24 mouse cellular contexts compared by ENCODE assay signal in genomic region chr2:104497231-104497630, GRCm38 (mm10).
"Had no signal": no experiment of that assay in that cellular context is flagged by ENCODE, and none has a peak within 500 bp of the region (broad histone marks: within the 10 kb centered on the region; RNA-seq: fewer than 3 reads in every experiment).

No protein-coding gene starts in this region.

- H3K9me3 ChIP-seq: intestine, embryonic 15.5 days; kidney, embryonic 15.5 days; limb, embryonic 10.5 days; limb, embryonic 13.5 days; liver, embryonic 12.5 days; liver, embryonic 15.5 days; lung, embryonic 15.5 days; megakaryocyte, embryonic 14.5 days; midbrain, embryonic 10.5 days; neural tube, embryonic 13.5 days had no signal

- DNase-seq: kidney, adult 11 months; kidney, adult 8-10 months; kidney, postnatal 14 days; kidney, postnatal 4 days; liver; lung, adult 18-20 months; lung, postnatal 10 days; lung, postnatal 36 days; midbrain, embryonic 14.5 days; retina, postnatal 1 day; spleen, adult 18-20 months; thymus, adult 2 months; thymus, postnatal 14 days; thymus, postnatal 4 days had no signal

- H3K4me3 ChIP-seq: intestine, embryonic 15.5 days; kidney, embryonic 15.5 days; limb, embryonic 10.5 days; limb, embryonic 13.5 days; liver, embryonic 12.5 days; liver, embryonic 15.5 days; lung, embryonic 15.5 days; megakaryocyte, embryonic 14.5 days; midbrain, embryonic 10.5 days; neural tube, embryonic 13.5 days had no signal

- H3K36me3 ChIP-seq: intestine, embryonic 15.5 days; kidney, embryonic 15.5 days; limb, embryonic 10.5 days; limb, embryonic 13.5 days; liver, embryonic 12.5 days; liver, embryonic 15.5 days; lung, embryonic 15.5 days; midbrain, embryonic 10.5 days; neural tube, embryonic 13.5 days had no signal

- H3K27ac ChIP-seq: limb, embryonic 10.5 days; limb, embryonic 13.5 days; liver, embryonic 12.5 days; liver, embryonic 15.5 days; midbrain, embryonic 10.5 days; neural tube, embryonic 13.5 days had no signal

- ATAC-seq: intestine, embryonic 15.5 days; liver, embryonic 12.5 days had no signal

- H3K9ac ChIP-seq: intestine, embryonic 15.5 days; kidney, embryonic 15.5 days; limb, embryonic 13.5 days; liver, embryonic 12.5 days; liver, embryonic 15.5 days; lung, embryonic 15.5 days; neural tube, embryonic 13.5 days had no signal

- H3K4me2 ChIP-seq: kidney, embryonic 15.5 days; limb, embryonic 13.5 days; liver, embryonic 12.5 days; liver, embryonic 15.5 days; lung, embryonic 15.5 days; neural tube, embryonic 13.5 days had no signal

- H3K27me3 ChIP-seq: intestine, embryonic 15.5 days; kidney, embryonic 15.5 days; limb, embryonic 13.5 days; lung, embryonic 15.5 days; neural tube, embryonic 13.5 days had no signal
